Mouse (Mus musculus) bone marrow, adult 2 months (tissue): ENCODE measurements around the gene Pde1a.

Source experiments
- CTCF ChIP-seq: fragments of 200-500 bp; IDR thresholded peaks from 2 replicates; pipeline ENCODE4 v1.5.1; 2011; ENCODE audit warnings: low read length, control low read depth; ENCODE audit not compliant: control insufficient read depth, insufficient read depth
- POLR2A ChIP-seq: fragments of 200-500 bp; IDR thresholded peaks from 2 replicates; pipeline ENCODE4 v1.6.1; 2011; ENCODE audit warnings: low read depth, mild to moderate bottlenecking, control low read depth, low read length, borderline replicate concordance; ENCODE audit not compliant: control insufficient read depth

- TF ChIP-seq POLR2A (no peak), CTCF (no peak)
These were observed 246.0 kb downstream of the Pde1a start for GRCm38 (mm10) chr2:79883210-79883609.
